Mouse (Mus musculus): ENCODE results near the gene Gabrr1. TPM values are rescaled to one million over a fixed set of nuclear protein-coding genes. Genes with fewer than 3 reads are reported as not detected.

The Gabrr1 gene
- polyA plus RNA-seq, 1 experiment from 2014 or later = not detected

DNA sequence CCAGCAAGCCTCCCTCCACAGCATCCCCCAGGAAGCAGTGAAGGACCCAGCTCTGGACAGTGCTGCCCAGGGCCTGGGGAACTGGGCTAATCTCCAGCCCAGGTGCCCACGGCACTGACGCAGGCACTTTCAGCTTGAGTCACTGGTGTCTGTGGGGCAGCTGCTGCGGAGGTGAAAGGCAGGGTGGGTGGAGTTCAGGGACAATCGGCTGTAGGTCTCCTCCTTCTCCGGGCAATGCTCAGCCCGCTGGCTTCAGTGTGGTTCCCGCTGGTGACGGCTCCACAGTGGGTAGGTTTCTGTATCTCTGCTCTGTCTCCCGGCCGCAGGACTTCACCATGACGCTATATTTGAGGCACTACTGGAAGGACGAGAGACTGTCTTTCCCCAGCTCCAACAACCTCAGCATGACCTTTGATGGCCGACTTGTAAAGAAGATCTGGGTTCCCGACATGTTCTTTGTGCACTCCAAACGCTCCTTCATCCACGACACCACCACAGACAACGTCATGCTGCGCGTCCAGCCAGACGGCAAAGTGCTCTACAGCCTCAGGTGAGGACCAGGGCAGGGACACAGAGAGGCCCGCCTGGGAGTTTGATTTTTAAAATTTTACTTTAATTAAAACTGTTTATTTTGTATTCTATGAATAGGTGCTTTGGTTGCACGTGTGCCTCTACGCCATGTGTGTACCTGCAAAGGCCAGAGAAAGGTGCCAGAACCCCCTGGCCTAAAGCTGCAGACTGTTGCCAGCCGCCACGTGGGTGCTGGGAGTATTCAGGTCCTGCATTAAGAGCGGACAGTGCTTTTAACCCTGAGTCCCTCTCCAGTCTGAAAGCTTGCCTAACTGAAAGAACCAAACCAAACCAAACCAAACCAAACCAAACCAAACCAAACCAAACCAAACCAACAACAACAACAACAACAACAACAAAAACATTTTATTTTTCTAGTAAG, 20.0 kb downstream of the Gabrr1 start:
- Histone ChIP-seq H3K27me3 (replicated peaks) (no peaks in the 10 kb centered on the region), H3K9ac (no peak overlapping the region), H3K4me2 (replicated peaks) (no peak overlapping the region), H3K36me3 (no peaks in the 10 kb centered on the region), H3K4me1 (replicated peaks) (no peaks in the 10 kb centered on the region), H3K9me3 (no peaks in the 10 kb centered on the region), H3K4me3 (replicated peaks) (no peak overlapping the region), H3K27ac (no peak overlapping the region)
- ATAC-seq = no peak
- WGBS = 84% methylated on average over 26 of the region's 26 CpGs

DNA sequence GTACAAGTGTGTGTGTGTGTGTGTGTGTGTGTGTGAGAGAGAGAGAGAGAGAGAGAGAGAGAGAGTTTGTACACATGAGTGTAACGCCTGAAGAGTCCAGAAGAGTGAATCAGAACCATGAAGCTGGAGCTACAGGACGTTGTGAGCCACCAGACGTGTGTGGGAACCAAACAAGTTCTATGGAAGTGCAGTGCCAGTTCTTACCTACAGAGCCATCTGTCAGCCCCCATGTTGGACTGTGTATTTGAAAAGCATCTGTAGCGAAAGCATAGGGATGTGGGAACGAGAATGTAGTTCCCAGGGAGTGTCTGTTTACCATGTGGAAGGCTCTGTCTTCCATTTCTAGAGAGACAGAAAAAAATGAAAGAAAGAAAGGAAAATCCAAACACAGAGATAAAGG, 51.2 kb downstream of the Gabrr1 start:
- no peaks in the 10 kb centered on the region for H3K9me3 ChIP-seq
- no peaks in the 10 kb centered on the region for H3K27me3 ChIP-seq (replicated peaks)
- H3K9ac ChIP-seq = no peak overlapping the region
- no peak overlapping the region for H3K27ac ChIP-seq
- H3K4me3 ChIP-seq (replicated peaks) = no peak overlapping the region
- 73% methylated on average over 5 of the region's 5 CpGs for WGBS
- H3K36me3 ChIP-seq = no peaks in the 10 kb centered on the region
- no peak for ATAC-seq
- 0 out of 2 replicates have a peak, but pooled peaks cover 4% of the 10 kb centered on the region for H3K4me1 ChIP-seq (replicated peaks)
- no peak overlapping the region for H3K4me2 ChIP-seq (replicated peaks)

DNA sequence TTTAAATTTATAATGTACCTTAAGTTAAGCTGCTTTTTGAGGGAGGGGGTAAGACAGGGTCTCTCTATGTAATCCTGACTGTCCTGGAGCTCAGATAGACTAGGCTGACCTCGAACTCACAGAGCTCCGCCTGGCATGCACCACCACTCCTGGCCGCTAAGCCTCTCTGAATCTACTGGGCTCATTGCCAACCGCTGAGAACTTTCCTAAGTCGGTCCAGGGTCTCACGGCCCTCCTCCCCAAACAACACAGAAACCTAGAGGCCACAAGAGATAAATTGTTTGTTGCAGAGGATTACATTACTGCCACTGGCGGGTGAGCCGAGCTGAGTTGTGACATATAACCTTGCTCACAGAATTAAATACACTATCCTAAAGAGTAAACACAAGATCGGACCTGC, 55.8 kb downstream of the Gabrr1 start:
- Histone ChIP-seq H3K4me1 (replicated peaks) (peaks cover 10% of the 10 kb centered on the region; the same call in 1 of the 2 replicates), H3K4me2 (replicated peaks) (peak overlapping the region; percentile 95), H3K27ac (no peak overlapping the region), H3K9me3 (no peaks in the 10 kb centered on the region), H3K27me3 (replicated peaks) (no peaks in the 10 kb centered on the region), H3K4me3 (replicated peaks) (peak overlapping the region; percentile 68; the same call in 1 of the 2 replicates), H3K36me3 (no peaks in the 10 kb centered on the region), H3K9ac (no peak overlapping the region)
- peak; percentile 25 for ATAC-seq
- WGBS = 17% methylated on average over 9 of the region's 9 CpGs

DNA sequence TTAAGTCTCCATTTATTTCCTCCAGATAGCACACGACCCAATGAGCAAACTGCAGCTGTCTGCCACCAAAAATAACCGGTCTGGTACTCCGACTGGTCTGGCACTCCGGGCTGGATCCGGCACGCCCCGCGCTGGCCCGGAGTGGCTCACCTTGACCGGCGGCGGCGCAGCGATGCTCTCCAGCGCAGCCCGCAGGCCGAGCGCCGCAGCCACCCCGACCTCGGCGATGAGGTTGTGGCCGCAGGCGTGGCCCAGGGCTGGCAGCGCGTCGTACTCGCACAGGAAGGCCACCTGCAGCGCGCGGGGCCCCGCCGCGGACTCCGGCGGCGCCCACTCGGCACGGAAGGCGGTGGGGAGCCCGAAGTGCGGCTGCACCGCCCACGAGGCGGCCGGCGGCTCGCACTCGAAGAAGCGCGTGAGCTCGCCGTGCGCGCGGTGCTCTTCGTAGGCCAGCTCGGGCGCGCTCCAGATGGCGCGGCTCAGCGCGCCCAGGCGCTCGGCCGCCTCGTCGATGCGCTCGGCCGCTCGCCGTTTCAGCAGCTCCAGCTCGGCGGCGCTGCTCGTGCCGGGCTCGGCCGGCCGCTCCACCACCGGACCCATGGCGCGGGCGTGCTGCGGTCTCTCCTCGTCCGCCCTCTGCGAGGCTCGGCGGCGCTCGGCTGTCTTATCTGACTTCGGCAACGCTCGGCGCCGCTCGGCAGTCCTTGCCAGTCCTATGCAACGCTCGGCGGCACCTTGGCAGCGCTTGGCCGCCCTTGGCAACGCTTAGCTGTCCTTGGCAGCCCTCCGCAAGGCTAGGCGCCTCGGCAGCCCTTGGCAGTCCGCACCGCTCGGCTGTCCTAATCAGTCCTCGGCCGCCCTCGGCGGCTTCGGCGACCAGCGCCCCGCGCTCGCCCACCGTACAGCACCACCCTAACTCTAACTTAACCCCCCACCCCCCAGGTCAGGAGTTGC, 56.7 kb downstream of the Gabrr1 start:
- WGBS = under 1% methylated on average over 123 of the region's 123 CpGs
- peak overlapping the region; percentile 62 for H3K9ac ChIP-seq
- H3K27me3 ChIP-seq (replicated peaks) = no peaks in the 10 kb centered on the region

DNA sequence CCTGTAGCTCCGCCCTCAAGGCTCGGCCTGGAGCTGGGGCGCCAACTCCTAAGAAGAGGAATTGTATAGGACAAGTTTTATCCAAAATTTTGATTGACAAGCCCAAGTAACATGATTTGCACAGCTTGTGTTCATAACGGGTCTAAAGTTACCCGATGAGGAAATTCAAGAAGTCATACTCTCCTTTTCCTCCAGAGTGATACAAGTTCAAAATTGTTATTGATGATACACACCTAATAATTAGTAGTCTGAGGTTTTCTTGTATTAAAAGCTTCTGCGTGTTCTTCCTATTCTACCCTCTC, 57.4 kb downstream of the Gabrr1 start, which contains the start of gene Pm20d2:
TSS of gene Pm20d2 (minus strand) at position 3 of the 302 bp plus-strand sequence.
- WGBS = 13% methylated on average over 6 of the region's 6 CpGs
- peak within 1 kb of the TSS; percentile 62 for H3K9ac ChIP-seq
- no peak for ATAC-seq
- peak within 1 kb of the TSS; percentile 95 for H3K4me2 ChIP-seq (replicated peaks)
- H3K9me3 ChIP-seq = no peaks in the 10 kb centered on the region
- no peaks in the 10 kb centered on the region for H3K27me3 ChIP-seq (replicated peaks)
- peaks cover 10% of the 10 kb centered on the region; the same call in 1 of the 2 replicates for H3K4me1 ChIP-seq (replicated peaks)
- H3K27ac ChIP-seq = peak within 1 kb of the TSS; percentile 85
- no peaks in the 10 kb centered on the region for H3K36me3 ChIP-seq
- peak within 1 kb of the TSS; percentile 68 for H3K4me3 ChIP-seq (replicated peaks)

More for the DNA sequence above, 56.7 kb downstream of the Gabrr1 start:
- peak overlapping the region; percentile 95 for H3K4me2 ChIP-seq (replicated peaks)
- ATAC-seq = peak; percentile 93
- H3K4me3 ChIP-seq (replicated peaks) = peak overlapping the region; percentile 68
- peak overlapping the region; percentile 85 for H3K27ac ChIP-seq
- H3K9me3 ChIP-seq = no peaks in the 10 kb centered on the region
- peaks cover 10% of the 10 kb centered on the region; the same call in 1 of the 2 replicates for H3K4me1 ChIP-seq (replicated peaks)
- H3K36me3 ChIP-seq = no peaks in the 10 kb centered on the region

DNA sequence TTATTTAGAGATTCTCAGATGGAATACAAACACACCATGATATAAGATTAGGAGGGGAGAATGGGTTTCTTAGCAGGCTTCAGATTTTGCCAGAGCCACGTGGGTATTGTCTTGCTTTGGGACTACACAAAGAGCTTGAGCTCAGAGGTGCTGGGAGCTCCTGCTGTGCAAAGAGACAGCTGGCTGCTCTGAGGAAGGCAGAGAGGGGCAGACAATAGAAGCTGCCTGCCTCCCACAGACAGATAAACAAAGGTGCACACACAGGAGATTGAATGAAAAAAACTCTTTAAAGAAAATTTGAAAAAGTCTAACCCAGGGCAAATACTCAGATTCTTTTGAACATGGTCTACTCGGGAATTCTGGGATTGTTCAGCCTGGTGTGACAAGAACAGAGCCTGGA, 65.8 kb downstream of the Gabrr1 start:
- no peak overlapping the region for H3K27ac ChIP-seq
- 19% methylated on average over 2 of the region's 2 CpGs for WGBS
- no peaks in the 10 kb centered on the region for H3K9me3 ChIP-seq
- no peak for ATAC-seq
- no peak overlapping the region for H3K9ac ChIP-seq
- no peaks in the 10 kb centered on the region for H3K27me3 ChIP-seq (replicated peaks)
- H3K4me1 ChIP-seq (replicated peaks) = no peaks in the 10 kb centered on the region
- no peak overlapping the region for H3K4me2 ChIP-seq (replicated peaks)
- no peak overlapping the region for H3K4me3 ChIP-seq (replicated peaks)
- H3K36me3 ChIP-seq = no peaks in the 10 kb centered on the region

DNA sequence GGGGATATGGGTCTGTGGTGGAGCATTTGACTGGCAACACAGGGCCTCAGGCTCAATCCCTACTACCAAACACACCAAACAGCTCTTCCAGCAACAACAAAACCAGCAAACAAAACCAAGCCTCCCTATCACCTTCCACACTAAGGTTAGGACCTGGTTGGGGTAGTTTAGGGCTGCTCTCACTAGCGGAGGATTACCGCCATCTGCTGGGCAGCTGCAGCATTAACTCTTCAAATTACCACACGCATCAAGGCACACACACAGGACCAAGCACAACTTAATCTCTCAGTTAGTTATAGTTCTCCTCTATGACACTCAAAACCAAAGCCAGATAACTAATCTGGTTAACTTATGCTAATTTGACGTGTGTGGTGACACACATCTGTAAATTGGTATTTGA, 72.4 kb downstream of the Gabrr1 start:
- 14% methylated on average over 4 of the region's 4 CpGs for WGBS
- H3K4me2 ChIP-seq (replicated peaks) = no peak overlapping the region
- H3K9ac ChIP-seq = no peak overlapping the region
- no peak; the same call in 1 of the 2 replicates for ATAC-seq
- no peaks in the 10 kb centered on the region for H3K36me3 ChIP-seq
- no peaks in the 10 kb centered on the region for H3K9me3 ChIP-seq
- H3K27ac ChIP-seq = no peak overlapping the region
- H3K4me1 ChIP-seq (replicated peaks) = peaks cover 9% of the 10 kb centered on the region; the same call in 1 of the 2 replicates
- no peak overlapping the region for H3K4me3 ChIP-seq (replicated peaks)
- no peaks in the 10 kb centered on the region for H3K27me3 ChIP-seq (replicated peaks)

DNA sequence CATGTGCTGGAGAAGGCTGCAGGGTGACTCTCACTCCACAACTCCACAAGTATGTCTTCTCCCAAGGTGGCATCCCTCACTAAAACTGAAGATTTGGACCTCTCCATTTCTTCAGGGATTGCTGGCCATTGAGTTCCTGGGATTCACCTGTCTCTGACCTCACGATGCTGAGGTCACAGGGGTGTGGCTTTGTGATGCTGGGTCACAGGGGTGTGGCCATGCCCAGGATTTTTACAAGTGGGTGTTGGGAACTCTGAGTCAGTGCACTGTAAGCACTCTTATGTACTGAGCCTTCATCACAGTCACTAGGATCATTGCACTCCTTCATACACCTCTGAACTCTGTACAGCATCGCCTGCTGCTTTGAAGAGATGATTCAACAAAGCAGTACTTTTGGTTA, 75.2 kb downstream of the Gabrr1 start:
- WGBS = 66% methylated on average over 2 of the region's 2 CpGs
- Histone ChIP-seq H3K27me3 (replicated peaks) (no peaks in the 10 kb centered on the region), H3K9ac (no peak overlapping the region)

DNA sequence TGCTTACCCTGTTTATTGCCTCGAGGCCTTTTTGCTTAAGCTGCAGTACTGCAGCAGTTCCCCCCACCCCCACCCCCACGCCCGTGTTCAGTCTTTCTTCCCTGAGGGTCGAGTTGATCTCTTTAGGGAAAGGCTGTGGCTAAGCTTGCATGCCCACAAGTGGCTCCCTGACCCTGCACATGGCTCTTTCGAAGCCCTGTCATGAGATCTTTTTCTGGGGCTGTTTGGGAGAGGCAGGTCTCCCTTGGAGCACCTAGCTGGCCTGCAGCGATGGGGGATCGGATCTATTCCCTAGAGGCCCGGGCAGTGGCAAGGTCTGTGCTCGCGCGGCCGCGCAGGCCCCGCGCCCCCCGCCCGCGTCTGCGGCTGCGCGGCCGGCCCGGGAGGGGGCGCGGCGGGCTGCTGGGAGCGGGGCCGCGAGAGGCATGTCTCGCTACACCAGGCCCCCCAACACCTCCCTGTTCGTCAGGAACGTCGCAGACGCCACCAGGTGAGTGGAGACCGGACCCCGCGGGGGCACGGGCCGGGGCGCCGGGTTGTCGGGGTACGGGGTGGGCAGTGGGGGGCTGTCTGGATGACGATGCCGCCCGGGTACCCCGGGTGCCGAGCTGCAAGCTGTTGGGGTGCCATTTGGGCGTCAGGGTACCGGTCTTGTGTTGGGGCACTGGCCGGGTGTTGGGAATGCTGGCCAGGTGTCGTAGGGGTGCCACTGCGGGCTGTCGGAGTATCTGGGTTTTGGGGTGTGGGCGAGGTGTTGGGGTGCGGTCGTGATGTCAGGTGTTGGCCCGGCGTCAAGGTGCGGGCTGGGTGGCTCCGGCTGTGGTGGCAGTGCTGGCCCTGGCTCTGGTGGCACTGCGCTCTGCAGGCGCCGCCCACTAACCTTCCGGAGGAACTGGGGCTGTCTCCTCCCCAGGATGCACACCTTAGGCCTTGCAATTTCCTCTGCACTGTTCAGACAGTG, 76.8 kb downstream of the Gabrr1 start, which contains the start of gene Srsf12:
TSS of gene Srsf12 (plus strand) at position 111 of the 961 bp plus-strand sequence.
- Histone ChIP-seq H3K9ac (peak within 1 kb of the TSS; percentile 68), H3K4me3 (replicated peaks) (peak within 1 kb of the TSS; percentile 64), H3K27me3 (replicated peaks) (no peaks in the 10 kb centered on the region), H3K9me3 (no peaks in the 10 kb centered on the region), H3K27ac (no peak within 1 kb of the TSS), H3K4me1 (replicated peaks) (peaks cover 11% of the 10 kb centered on the region; the same call in 1 of the 2 replicates), H3K36me3 (no peaks in the 10 kb centered on the region), H3K4me2 (replicated peaks) (peak within 1 kb of the TSS; percentile 99)
- WGBS = 2% methylated on average over 64 of the region's 65 CpGs
- peak; percentile 83 for ATAC-seq

More for the DNA sequence above, 75.2 kb downstream of the Gabrr1 start:
- Histone ChIP-seq H3K9me3 (no peaks in the 10 kb centered on the region), H3K36me3 (no peaks in the 10 kb centered on the region), H3K4me3 (replicated peaks) (no peak overlapping the region), H3K27ac (no peak overlapping the region), H3K4me2 (replicated peaks) (no peak overlapping the region), H3K4me1 (replicated peaks) (peaks cover 11% of the 10 kb centered on the region; the same call in 1 of the 2 replicates)
- no peak for ATAC-seq

Measured in intestine, embryonic 15.5 days (tissue).